Mouse (Mus musculus) heart, adult 2 months (tissue): ENCODE results near the gene Wdpcp. TPM values are rescaled to one million over a fixed set of nuclear protein-coding genes. Genes with fewer than 3 reads are reported as not detected.

Experiments used
- DNase-seq, 2 experiments: peaks; one replicate each; pipeline ENCODE4 v3.0.0; 2021
- H3K27ac ChIP-seq: fragments of 200-600 bp; 2 replicates; pipeline ENCODE4 v1.8.1; 2022
- H3K27me3 ChIP-seq: fragments of 200-500 bp; 2 replicates; pipeline ENCODE4 v1.6.1; 2012; ENCODE audit warnings: mild to moderate bottlenecking, low read length, inconsistent platforms, mixed read lengths; ENCODE audit not compliant: control insufficient read depth, insufficient read depth
- H3K36me3 ChIP-seq: fragments of 200-500 bp; 2 replicates; pipeline ENCODE4 v1.6.1; 2012; ENCODE audit warnings: low read length, inconsistent platforms; ENCODE audit not compliant: control insufficient read depth, insufficient read depth
- H3K4me1 ChIP-seq: fragments of 200-500 bp; 2 replicates; pipeline ENCODE4 v1.6.1; 2011; ENCODE audit warnings: low read length; ENCODE audit not compliant: control insufficient read depth, insufficient read depth
- H3K4me3 ChIP-seq: fragments of 200-600 bp; 2 replicates; pipeline ENCODE4 v1.8.1; 2022
- H3K79me2 ChIP-seq: fragments of 200-500 bp; replicated peaks from 2 replicates; pipeline ENCODE4 v1.6.1; 2012; ENCODE audit warnings: mild to moderate bottlenecking, inconsistent platforms, low read length, moderate library complexity, mixed read lengths; ENCODE audit not compliant: control insufficient read depth, insufficient read depth
- H3K9ac ChIP-seq: fragments of 200-500 bp; 2 replicates; pipeline ENCODE4 v1.6.1; 2012; ENCODE audit warnings: low read depth, mild to moderate bottlenecking, control low read depth, inconsistent platforms, low read length, mixed read lengths
- CTCF ChIP-seq: fragments of 200-600 bp; IDR thresholded peaks from 2 replicates; pipeline ENCODE4 v1.8.1; 2022; ENCODE audit warnings: antibody characterized with exemption, mild to moderate bottlenecking, moderate library complexity
- EP300 ChIP-seq: fragments of 200-500 bp; IDR thresholded peaks from 2 replicates; pipeline ENCODE4 v1.6.1; 2011; ENCODE audit warnings: low read depth, low read length, control low read depth; ENCODE audit not compliant: insufficient read depth
- POLR2A ChIP-seq: fragments of 200-500 bp; IDR thresholded peaks from 2 replicates; pipeline ENCODE4 v1.6.1; 2011; ENCODE audit warnings: mild to moderate bottlenecking, low read depth, low read length, control low read depth; ENCODE audit not compliant: insufficient read depth
- whole genome bisulfite sequencing: fragments of 180-500 bp; shearing (Covaris S2); methylation state at CpG from one replicate; pipeline ENCODE4 v1.1.7; 2018; 5-methylcytosine and 5-hydroxymethylcytosine counted together
- intact Hi-C: fragments of 180-260 bp; cut with DNase I; formaldehyde crosslinking; loops from one replicate; pipeline ENCODE4 v1.15.1; 2025
- polyA plus RNA-seq: library from polyadenylated mRNA; depleted of rRNA; stranded (reverse); fragments of >200 nt; gene quantifications from 2 replicates; pipeline ENCODE4 v1.2.3, GENCODE M21; 2012
- total RNA-seq, 2 experiments: library from RNA; stranded (reverse); gene quantifications; 2 replicates each; pipeline ENCODE4 v1.2.3; 2021

Gene Wdpcp
- total and polyA plus RNA-seq, 3 experiments = 1.4 to 5.4 (median 4.2) TPM

GRCm38 (mm10) chr11:21570973-21571372, 1.1 kb upstream of the Wdpcp start:
- Histone ChIP-seq H3K36me3 (peaks cover 25% of the 10 kb centered on the region), H3K4me1 (peaks cover 4% of the 10 kb centered on the region), H3K9ac (peak overlapping the region; percentile 84; the same call in 1 of the 2 replicates), H3K79me2 (0 out of 2 replicates have a peak, but pooled peaks cover 1% of the 10 kb centered on the region), H3K4me3 (peak overlapping the region; percentile 72), H3K27me3 (no peaks in the 10 kb centered on the region), H3K27ac (peak overlapping the region; percentile 96)
- intact Hi-C loops = loop anchor here (5.0 kb wide), 1 partner anchor 204 kb away; no protein-coding TSS in a partner anchor
- 3% methylated on average over 10 of the region's 10 CpGs for WGBS
- no peak for TF ChIP-seq EP300
- no peak for TF ChIP-seq CTCF
- peak; percentile 58; the same call in 1 of the 2 replicates for TF ChIP-seq POLR2A
- DNase-seq = peak; percentile 37 to 46

GRCm38 (mm10) chr11:21581472-21581871, 9.4 kb downstream of the Wdpcp start:
- no peak overlapping the region for H3K4me3 ChIP-seq
- H3K27me3 ChIP-seq = no peaks in the 10 kb centered on the region
- no peak overlapping the region for H3K9ac ChIP-seq
- H3K27ac ChIP-seq = no peak overlapping the region
- intact Hi-C loops = no loop called here
- no peaks in the 10 kb centered on the region for H3K36me3 ChIP-seq
- no peaks in the 10 kb centered on the region for H3K4me1 ChIP-seq
- 59% methylated on average over 7 of the region's 7 CpGs for WGBS
- no peak for DNase-seq
- TF ChIP-seq EP300 (no peak), CTCF (no peak), POLR2A (no peak)
- H3K79me2 ChIP-seq = no peaks in the 10 kb centered on the region

- 76% methylated on average over 1 of the region's 1 CpGs for WGBS
- Histone ChIP-seq H3K36me3 (no peaks in the 10 kb centered on the region), H3K4me3 (no peak overlapping the region), H3K27me3 (no peaks in the 10 kb centered on the region), H3K79me2 (no peaks in the 10 kb centered on the region), H3K27ac (no peak overlapping the region), H3K4me1 (no peaks in the 10 kb centered on the region), H3K9ac (no peak overlapping the region)
- TF ChIP-seq EP300 = no peak
- TF ChIP-seq CTCF = no peak
- no peak for TF ChIP-seq POLR2A
- no peak for DNase-seq
- intact Hi-C loops = no loop called here
Observed at GRCm38 (mm10) chr11:21583286-21583685, 11.3 kb downstream of the Wdpcp start.

GRCm38 (mm10) chr11:21602497-21602896, 30.5 kb downstream of the Wdpcp start:
- Histone ChIP-seq H3K4me1 (no peaks in the 10 kb centered on the region), H3K9ac (no peak overlapping the region), H3K36me3 (no peaks in the 10 kb centered on the region), H3K4me3 (no peak overlapping the region), H3K27ac (no peak overlapping the region), H3K79me2 (no peaks in the 10 kb centered on the region), H3K27me3 (no peaks in the 10 kb centered on the region)
- WGBS = 76% methylated on average over 5 of the region's 5 CpGs
- DNase-seq = no peak
- intact Hi-C loops = no loop called here
- TF ChIP-seq POLR2A (no peak), EP300 (no peak), CTCF (no peak)

GRCm38 (mm10) chr11:21615915-21616314, 43.9 kb downstream of the Wdpcp start:
- Histone ChIP-seq H3K4me3 (no peak overlapping the region), H3K36me3 (no peaks in the 10 kb centered on the region), H3K79me2 (no peaks in the 10 kb centered on the region), H3K4me1 (no peaks in the 10 kb centered on the region), H3K27me3 (no peaks in the 10 kb centered on the region), H3K9ac (no peak overlapping the region), H3K27ac (no peak overlapping the region)
- DNase-seq = no peak
- TF ChIP-seq CTCF = peak; percentile 70
- no peak for TF ChIP-seq POLR2A
- no peak for TF ChIP-seq EP300
- intact Hi-C loops = no loop called here

GRCm38 (mm10) chr11:21634171-21634907, 62.3 kb downstream of the Wdpcp start:
- intact Hi-C loops = no loop called here
- 76% methylated on average over 9 of the region's 9 CpGs for WGBS

More at GRCm38 (mm10) chr11:21634171-21634907, 62.3 kb downstream of the Wdpcp start:
- H3K79me2 ChIP-seq = no peaks in the 10 kb centered on the region
- no peaks in the 10 kb centered on the region for H3K27me3 ChIP-seq
- DNase-seq = no peak
- TF ChIP-seq CTCF (no peak), EP300 (no peak), POLR2A (no peak)
- H3K27ac ChIP-seq = no peak overlapping the region
- no peaks in the 10 kb centered on the region for H3K4me1 ChIP-seq
- no peak overlapping the region for H3K9ac ChIP-seq
- no peak overlapping the region for H3K4me3 ChIP-seq
- no peaks in the 10 kb centered on the region; the same call in 1 of the 2 replicates for H3K36me3 ChIP-seq
